Mouse (Mus musculus) forelimb bud, embryonic 11.5 days (tissue): ENCODE measurements at regions not wholly inside any gene's neighbourhood (a gene's known extent, or its start where the extent isn't known, plus 50 kb on each side); places are given as distances from the start of the nearest gene placed in this dataset.

Source experiments
- DNase-seq: peaks from one replicate; pipeline ENCODE4 v3.0.0-alpha.2; 2012; ENCODE audit warnings: low read depth, low spot score

DNA sequence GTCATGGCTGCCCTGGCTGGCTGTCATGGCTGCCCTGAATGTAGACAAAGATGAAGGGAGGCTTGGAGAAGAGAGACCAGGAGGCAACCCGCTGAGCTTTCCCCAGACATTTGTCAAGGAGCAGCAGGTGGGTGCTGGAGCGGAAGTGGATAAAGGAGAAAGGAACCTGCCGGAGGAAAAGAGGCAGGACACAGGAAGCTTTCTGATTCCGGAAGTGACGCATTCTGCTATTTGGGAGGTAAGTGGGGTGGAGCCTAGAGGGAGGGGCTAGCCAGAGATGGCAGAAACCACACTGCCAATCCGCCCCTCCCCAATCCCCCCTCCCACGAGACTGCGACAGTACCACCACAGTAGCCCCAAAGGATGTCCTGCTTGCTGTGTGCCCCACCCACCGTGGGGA is 80.1 kb downstream of the Gm572 start:
- DNase-seq: no peak

DNA sequence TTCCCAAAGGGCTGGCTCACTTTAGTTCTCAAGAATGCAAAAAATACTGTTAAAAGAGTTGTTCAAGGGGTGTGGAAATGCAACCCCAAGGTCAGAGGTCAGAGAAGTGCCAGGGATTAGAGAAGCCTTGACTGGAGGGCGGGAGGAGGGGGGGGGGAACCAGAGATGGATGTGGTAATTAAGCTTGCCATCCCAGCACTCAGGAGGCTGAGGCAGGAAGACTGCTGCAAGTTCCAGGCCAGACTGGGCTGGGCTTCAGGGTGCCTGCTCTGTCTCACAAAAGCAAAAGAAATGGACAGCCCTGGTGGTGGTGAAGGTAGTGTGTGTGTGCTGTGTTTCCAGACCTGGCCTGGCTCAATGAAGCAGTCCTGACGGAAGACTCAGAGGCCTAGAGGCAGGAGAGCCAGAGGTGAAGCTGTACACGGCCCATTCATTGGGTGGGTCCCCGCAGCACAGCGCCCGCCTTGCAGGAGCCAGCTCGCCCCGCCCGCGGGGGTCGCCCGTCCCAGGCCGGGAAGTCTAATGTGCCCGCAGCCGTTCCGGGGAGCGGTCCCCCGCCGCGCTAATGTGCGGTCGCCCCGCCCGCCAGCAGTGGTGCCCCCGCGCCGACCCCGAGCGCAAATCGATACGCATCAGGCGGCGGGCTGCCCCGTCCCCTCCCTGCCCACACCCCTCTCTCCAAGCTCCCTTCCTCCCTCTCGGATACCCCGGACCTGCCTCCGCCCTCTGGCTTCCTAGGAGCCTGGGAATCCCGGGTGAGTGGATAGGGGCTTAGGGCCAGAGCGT is 80.1 kb upstream of the Casz1 start:
- DNase-seq: no peak

DNA sequence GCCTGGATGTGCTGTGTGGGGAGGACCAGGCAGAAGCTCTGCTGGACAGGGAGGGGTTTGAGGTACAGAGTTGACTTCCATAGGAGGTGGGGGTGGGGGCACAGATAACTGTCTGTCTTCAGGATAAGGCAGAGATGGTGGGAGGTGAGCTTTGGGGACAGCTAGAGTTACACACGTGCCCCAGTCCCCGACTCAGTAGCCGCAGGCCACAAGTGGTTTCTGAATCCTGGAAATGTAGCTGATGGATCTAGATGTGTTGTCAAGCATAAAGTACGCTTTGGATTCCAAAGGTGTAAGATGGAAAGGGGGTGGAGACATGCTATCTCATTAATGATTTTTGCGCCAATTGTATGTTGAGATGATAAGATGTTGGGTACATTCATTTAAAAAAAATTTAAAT is 75.4 kb upstream of the Casz1 start:
- no peak for DNase-seq

DNA sequence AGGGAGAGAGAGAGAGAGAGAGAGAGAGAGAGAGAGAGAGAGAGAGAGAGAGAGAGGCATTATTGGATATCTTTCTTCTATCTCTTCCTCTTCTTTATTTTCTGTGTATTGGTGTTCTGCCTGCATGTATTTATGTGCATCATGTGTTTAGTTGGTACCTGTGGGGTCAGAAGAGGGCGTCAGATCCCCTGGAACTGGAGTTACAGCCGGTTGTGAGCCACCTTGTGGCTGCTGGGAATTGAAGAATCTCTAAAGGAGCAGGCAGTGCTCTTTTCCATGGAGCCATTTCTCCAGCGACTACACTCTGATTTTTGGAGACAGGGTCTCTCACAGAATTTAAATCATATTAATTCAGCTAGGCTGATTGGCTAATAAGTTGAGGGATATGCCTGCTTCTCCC is 72.6 kb upstream of the Casz1 start:
- DNase-seq: no peak

DNA sequence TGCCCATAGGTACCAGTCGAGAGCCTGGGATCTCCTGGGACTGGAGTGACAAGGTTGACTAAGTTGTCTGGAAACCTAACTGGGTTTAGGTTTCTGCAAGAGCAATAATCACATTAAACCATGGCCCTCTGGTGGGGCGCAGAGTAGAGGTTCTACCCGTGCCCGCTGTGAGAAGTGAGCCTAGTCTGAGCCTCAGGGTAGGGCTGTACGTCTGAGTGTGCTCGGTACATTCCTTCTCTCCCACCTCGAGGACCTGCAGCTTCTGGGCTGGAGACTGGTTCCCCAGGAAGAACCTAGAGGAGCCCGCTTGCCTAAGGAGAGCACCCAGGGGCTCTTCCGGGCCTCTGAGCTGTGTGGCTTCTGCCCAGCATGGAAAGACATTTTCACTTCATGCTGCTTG is 70.2 kb upstream of the Casz1 start:
- no peak for DNase-seq

DNA sequence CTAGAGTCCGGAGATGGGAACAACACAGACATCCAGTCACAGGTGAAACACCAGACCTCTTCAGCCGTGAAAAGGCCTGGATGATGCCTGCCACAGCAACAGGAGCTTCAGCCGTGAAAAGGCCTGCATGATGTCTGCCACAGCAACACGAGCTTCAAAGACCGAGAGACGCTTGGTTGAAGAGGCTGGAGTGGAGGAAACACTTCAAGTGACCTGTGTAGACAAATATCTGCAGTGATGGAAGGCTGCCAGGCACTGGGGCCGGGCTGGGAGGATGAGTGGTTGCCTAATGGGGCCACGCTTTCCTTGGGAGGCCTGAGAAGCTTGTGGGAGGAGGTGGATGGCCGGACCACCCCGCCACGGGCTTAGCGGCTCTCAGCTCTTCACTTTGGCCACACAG is 69.7 kb upstream of the Casz1 start:
- DNase-seq: no peak

DNA sequence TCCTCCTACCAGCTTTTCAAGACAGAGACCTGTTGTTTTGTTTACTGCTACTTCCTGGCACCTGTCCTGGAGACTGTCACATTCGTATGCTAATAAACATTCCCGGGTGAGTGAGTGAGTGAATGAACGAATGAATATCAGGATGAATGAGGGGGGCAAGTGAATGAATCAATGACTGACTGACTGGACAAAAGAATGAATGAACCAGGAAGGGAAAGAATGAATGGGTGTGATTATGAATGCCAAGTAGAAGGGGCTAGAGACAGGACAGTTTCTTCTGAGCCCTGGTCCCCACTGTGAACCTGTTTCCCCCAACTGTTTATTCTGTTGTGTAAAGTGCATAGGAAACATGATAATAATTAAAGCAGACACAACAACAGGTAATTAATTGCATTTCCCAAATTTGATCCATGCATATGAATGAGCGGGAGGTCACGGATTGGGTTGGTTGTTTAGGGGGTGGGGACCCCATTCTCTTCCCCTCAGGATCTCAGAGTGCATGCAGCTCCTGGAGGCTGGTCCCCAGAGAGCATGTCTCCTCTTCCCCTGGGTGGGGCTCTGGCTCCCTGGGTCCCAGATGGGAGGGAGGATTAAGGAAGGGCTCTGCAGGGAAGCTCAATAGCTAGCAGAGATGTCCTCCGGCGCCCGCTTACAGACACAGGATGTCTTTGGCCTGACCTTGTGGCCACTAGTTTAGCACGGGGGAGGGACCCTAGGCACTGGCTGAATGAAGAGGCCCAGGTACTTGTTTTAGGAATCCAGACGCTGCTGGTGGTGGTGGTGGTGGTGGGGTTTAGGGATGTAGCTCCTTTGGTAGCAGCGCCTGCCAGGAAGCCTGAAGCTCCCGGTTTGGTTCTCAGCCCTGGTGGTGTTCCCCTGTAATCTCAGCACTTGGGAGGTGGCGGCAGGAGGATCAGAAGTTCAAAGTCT is 65.4 kb upstream of the Casz1 start:
- no peak for DNase-seq

DNA sequence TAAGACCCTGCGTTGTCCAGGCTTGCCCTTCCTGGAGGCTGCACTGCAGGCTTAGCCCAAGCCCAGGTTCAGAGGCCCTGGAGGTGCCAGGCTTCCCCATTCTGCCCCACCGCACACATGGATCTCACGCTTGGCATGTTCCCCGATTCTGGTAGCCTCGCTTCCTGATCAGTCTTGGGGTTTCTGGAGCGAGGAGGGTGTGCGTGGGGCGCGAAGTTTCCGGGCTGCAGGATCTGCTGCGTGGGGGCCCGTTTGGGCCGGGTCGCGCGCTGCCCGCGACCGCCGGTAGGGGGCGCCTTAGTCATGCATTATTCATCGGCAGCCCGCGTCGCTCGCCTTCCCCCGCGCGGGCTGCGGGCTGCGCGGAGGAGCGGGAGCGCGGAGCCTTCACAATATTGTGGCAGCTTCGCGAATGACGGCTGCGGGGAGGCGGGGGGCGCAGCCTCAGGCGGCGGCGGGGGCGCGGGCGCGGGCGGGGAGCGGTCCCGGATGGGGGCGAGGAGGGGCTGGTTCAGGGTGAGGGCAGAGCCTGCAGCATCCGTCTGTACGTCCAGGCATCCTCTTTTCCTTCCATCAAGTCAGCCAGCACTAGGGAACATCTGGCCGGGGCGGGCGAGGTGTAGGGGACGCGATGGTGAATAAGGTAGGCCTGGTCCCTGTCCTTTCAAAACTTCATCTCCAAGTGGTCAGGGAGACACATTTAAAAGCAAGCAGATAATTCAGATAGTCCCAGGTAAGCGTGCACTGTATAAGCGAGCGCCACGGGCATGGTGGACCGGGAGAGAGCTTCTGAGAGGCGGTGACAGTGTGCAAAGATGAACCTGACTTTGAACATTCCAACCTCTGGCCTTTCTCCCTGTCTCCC is 61.4 kb upstream of the Casz1 start:
- DNase-seq: peak; percentile 68

DNA sequence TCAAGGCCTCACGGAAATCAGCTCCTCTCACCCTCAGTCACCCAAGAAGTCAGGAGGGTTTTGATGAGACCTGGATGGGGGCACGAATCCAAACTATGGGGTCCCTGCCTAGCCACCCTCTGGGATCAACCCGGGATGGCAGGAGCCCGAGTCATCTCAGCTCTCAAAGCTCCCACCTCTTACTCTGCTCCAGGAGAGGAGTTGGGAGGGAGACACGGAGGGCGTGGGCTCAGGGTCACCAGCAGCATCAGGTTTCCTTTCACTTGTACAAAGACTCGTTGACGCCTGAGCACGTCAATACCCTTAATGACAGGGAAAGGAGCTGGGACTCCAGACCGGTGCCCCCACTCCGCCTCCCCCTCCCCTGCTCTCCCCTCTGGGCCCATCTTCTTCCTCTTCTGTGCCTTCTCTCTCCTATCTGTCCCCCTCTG is 60.8 kb upstream of the Casz1 start:
- no peak for DNase-seq

DNA sequence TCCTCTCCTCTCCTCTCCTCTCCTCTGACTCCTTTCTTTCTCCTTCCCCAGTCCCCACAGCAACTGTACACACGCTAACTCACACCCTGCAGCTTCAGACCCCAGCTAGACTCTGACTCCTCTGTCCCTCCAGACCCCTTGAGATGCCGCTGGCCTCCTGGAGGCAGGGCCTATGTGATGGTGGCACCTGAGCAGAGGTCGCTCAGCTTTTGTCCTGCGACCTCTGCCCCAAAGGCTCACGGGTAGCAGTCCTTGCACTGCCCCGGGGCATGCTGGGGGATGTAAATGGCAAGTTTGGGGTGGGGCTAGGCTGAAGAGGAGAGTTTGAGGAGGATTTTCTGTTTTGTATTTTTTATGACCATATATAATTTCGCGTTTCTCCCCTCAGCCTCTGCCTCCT is 60.2 kb upstream of the Casz1 start:
- no peak for DNase-seq

DNA sequence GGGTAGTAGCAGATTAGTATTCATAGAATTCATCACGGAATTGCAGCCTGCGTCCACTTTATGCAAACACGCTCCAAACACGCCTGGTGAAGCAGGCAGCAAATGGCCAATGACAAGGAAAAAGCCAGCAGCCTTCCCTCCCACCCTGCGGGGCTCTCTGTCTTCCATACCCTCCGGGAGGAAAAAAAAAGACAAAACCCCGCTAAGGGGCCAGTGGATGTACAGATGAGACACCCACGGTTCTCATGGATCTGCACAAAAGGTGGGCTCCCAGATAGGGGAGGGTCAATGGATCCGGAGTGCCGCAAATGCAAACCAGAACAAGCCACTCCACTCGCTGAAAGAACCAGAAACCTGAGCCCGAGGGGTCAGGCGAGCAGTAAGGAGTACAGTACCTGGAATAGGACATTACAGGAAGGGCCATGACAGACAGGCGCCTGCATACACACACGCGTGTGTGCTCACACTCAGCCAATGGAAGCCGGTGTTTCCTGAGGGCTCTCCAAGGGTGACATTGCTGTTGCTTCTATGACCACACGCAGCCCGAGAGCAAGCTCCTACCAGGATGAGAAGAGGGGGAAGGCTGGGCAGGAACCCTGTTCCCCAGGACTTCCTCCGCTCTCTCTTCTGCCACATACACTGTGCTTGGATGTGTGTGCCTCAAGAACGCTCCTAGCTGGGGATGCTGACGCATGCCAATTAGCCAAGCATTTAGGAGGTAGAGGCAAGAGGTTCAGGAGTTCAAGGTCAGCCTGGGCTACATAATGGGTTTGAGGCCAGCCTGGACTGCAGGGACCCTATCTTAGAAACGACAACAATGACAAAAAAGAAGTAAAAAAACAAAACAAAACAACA is 57.5 kb upstream of the Casz1 start:
- DNase-seq: no peak

DNA sequence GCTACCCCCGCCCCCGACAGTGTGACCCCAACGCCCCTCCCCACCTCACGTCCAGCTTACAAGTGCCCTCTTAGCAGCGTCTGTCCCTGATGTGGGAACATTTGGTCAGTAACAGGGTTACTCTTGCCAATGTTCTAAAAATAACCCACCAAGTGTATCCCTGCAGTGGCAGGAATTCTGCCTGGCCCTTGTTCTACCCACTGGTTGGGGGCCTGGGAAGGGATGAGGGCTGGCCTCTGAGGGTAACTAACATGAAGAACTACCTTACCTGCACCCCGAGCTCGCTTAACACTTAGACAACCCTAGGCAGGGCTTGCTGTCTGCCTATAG is 56.9 kb upstream of the Casz1 start:
- no peak for DNase-seq

DNA sequence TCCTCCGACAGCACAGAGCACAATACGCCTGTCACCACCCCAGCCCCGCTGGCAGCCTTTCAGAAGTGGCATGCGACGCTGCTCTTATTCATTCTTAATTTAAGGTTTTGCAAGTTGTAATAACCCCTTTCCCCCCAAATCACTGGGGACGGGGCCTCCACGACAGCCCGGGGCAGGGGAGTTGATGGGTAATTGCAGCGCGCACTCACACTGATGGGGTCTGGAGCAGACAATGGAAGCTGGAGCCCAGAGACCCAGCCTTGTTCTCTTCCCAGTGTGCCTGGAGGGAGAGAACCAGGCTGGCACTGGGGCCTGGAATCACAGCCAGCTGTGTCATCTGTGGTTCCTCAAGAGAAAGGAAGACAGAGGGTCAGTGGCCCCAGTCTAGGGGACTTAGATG is 54.2 kb upstream of the Casz1 start:
- DNase-seq: no peak

DNA sequence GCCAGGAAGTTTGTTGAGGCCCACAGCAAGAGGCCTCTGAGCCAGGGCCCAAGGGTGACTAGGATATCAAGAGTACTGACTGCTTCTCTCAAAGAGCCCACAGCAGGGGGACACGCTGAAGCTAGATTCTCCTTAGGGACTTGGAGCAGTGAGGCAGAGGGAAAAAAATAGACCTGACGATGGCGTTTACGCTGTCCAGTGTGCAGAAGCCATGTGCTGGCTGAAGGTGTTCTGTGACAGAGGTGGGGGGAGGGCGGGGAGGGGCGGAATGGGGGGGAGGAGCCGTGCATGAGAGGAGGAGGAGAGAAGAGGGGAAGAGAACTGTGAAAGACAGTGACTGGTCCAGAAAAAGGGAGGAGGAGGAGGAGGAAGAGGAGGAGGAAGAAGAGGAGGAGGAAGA is 52.6 kb upstream of the Casz1 start:
- no peak for DNase-seq

DNA sequence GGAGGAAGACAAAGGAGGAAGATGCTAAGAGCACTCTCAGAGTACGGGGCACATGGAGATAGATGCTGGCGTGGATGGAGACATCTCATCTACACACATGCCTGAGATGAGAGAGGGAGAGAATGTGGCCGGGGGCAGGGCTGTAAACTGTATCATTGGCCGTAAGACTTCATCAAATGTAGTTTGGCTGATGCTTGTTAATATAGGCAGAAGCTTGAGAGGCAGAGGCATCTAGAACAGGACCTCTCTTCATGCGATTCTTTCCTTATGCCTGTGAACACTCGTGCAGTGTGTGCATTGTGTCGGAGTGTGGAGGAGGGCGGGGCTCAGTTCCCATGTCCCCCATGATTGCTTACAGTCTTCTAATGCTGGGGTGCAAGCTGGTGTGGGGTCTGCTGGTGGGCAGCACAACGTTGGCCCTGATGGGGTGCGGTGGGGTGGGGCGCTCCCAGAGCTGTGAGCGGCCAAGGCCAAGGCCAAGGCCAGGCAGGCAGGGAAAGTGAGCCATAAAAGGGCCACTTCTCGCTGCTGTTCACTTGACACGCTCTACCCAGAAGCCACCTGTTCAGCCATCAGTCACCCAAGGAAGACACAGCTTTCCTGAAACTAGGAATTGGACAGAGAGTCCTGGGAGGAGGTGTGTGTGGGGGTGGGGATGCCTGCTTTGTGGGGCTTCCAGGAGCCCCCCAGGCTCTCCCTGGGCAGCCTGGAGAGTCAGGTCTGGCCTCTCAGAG is 51.7 kb upstream of the Casz1 start:
- no peak for DNase-seq

DNA sequence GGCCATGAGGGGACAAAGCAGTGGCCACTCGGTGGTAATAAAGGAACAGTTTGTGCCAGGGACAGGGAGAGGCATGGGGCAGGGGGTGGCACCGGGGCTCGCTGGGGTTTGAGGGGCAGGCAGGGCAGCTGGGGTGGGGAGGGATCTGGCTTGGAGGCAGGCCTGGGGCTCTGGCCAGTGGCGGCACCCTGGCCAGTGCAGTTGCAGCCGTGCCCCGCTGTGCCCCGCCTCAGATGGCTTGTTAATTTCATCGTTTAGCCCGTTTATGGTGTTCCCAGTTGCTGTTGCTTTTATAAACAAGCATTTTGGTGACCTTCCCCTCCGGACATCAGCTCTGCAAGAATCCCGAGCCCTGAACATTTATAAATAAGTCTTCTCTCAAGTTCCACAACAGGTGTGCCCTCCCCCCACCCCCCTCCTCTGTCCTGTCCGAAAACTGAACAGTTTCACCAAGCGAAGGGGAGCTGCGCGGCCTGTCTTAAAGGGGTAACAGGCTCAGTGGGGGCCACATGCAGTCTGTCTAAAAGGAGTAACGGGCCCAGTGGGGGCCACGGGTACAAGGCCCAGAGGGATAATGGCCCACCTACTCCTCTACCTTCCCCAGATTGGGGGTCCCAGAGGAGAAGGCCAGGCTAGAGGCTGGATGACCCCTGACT is 51.0 kb upstream of the Casz1 start:
- DNase-seq: no peak

DNA sequence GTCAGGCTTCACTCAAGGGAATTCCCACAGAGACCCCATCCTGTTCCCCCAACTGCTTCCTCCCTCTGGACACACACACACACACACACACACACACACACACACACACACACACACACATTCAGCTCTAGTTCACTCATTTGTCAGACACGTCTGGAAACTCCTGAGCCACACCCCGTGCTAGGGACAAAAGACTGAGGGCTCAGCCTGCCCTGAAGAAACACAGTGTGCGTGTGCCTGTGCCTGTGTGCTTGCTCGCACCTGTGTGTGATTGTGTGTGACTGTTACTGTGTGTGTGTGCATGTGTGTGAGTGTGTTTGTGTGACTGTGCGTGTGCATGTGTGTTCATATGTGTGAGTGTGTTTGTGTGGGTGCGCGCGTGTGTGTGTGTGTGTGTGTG is 50.4 kb upstream of the Casz1 start:
- DNase-seq: no peak
